Mouse (Mus musculus): Measurements from ENCODE around the gene Ggact.

The Ggact gene

GRCm38 (mm10) chr14:122913657-122914056 is at the start of gene Ggact:
Ggact (minus strand) TSS chr14:122913757.
- DNase-seq (ENCODE audit: extremely low read depth, low read depth), result no peak

DNA sequence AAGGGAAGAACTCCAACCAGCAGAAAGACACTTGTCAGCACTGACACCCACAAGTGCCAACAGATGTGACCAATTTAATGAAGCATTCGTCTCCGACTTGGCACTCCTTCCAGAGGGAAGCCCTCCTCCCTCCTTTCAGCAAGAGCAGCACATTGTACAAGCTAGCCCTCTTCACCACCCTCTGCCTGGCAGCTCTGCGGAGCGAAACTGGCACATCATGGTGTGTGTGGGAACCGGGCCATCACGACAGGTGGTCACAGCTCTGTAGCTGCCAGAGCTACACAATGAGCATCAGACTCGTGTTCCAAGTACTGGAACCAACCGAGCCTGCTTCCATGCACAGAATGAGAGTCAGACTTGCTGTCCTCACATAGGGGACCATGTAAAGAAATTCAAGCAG is 44.4 kb upstream of the Ggact start:
- no peak for DNase-seq (ENCODE audit: extremely low read depth, low read depth)

GRCm38 (mm10) chr14:122953331-122953730 is 39.8 kb upstream of the Ggact start:
- no peak for DNase-seq (ENCODE audit: extremely low read depth, low read depth)

GRCm38 (mm10) chr14:122952556-122952955 is 39.0 kb upstream of the Ggact start:
- no peak for DNase-seq (ENCODE audit: extremely low read depth, low read depth)

DNA sequence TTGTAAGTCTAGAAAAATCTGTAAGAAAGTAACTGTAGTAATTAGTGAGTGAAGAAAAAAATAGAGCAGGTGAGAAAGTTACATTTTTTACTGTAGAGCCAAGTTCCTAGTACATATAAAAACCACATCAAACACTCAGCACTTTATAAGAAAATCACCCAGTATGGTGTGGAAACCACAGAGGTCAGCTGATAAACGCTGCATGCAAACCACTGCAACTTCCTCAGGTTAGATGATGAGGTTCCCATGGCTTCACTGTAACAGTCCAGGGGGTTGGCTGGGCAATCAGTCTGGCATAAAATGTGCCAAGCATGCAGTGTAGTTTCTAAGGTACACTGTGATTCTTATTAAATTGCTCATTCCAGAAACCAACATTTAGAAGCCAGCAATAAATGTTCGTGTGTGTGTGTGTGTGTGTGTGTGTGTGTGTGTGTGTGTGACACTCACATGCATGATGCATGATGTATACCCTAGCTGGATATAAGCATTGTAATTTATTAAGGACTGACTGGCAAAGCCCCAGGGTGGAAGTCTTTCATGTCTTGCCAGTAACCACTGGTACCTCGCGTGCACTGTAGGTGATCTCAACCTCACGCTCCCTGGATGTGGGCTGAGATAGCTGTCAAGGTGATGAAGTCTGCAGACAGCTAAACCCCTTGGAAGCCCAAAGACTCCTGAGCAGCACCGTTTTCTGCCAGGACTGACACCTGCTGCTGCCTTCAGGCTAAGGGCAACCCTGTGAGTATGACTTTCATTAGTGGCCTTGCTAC is 38.3 kb upstream of the Ggact start:
- DNase-seq (ENCODE audit: extremely low read depth, low read depth), result no peak

DNA sequence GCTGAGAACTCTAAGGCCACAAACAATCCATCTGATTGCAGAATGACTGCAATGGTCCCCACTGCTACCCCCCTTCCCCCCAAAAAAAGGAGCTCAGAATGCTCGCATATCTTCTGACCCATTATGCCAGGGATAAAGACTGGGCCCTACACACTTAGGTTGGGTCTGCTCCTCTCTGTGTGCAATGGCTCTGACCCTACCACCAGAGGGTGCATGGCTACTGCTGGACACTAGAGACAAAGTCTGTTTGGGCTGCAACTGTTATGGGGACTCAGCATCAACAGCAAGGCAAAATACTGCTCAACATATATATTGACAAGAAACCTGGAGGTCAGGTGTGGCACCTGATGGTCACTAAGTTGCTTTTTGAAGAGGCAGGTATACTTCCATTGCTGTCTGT is 37.4 kb upstream of the Ggact start:
- no peak for DNase-seq (ENCODE audit: extremely low read depth, low read depth)

GRCm38 (mm10) chr14:122943475-122943853 is 29.9 kb upstream of the Ggact start:
- no peak for DNase-seq (ENCODE audit: extremely low read depth, low read depth)

- no peak for DNase-seq (ENCODE audit: extremely low read depth, low read depth)
Measured at GRCm38 (mm10) chr14:122942757-122943474, 29.4 kb upstream of the Ggact start.

DNA sequence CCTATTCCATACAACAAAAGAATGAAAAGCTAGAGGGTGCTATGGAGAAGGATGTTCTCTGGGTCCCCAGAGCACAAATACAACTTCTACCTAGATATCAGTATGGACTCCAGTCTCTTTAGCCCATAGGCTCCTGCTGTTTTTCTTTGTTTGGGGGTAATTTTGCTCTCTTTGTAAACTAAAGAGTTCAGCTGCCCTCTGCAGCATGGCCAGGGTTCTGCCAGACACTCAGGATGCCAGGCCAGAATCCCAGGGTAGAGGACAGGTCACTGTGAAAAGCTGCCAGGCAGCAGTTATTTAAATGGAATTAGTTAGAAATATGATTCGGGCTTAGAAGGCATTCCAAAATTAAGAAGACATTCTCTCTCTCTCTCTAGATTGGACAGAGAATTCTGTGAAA is 22.9 kb upstream of the Ggact start:
- no peak for DNase-seq (ENCODE audit: extremely low read depth, low read depth)

DNA sequence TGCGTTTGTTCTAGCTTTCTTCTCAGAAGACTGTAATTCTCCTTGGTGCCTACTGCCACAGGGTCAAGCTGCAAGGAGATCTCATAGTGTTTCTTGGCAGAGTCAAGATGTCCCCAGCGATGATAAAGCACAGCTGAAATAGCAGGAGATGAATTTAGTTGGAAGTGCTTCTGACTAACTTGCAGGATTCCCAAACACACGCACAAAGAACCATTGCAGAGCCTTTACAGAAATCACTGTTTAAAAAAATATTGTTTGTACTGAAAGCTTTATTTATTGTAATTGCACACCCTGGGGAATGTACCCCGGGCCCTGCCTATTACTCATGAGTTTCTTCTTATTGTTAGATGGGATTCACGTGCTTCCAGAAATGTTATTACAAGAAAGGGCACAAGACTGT is 6.5 kb upstream of the Ggact start:
- no peak for DNase-seq (ENCODE audit: extremely low read depth, low read depth)

DNA sequence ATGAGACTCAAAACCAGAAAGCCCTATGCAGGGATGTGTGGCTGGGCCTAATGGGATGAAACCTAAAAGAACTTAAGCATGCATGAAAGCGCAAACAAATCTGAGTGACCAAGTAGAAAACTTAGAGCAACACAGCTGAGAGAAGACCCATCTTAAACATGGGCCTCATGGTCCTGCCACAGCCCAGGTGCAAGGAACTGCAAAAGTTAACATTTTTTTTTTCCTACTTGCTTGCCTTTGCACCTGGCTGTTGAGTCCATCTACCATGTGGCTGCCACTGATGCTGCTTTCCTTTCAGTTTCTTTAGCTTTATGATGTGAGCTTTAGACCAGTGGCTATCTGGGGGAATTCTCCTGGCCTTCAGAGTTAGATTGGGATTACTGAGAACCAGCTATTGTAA is 4.1 kb upstream of the Ggact start:
- no peak for DNase-seq (ENCODE audit: extremely low read depth, low read depth)

DNA sequence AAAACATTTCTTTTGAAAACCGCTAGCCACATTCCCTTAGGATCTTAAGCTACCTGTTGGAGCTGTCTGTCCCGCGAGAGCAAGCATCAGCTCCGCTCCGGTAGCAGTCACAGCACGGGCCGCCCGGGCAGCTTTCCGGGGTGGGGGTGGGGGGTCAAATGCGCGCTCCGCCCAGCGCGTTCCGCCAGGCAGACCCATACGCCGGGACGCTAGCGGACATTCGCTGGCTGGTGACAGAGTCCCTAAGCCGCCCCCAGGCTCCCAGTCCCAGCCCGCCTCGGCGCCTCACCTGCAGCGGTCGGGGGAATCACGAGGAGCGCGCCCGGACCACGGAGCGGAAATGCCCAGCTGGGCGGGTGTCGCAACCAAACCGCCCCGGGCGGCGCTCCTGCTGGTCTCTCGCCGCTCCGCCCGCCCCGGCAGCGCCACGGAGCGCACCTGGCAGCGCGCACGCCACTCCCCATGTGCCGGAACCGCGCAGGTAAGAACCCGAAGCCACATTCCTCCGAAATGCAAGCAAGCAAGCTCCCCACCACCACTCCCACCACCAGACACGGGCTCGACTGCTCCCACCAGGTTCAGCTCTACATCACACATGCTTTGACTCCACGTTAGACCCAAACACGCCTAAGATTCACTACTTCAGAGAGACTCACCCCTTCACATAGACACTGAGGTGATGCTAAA is 602 bp downstream of the Ggact start:
- peak; percentile 37 for DNase-seq (ENCODE audit: extremely low read depth, low read depth)

- DNase-seq (ENCODE audit: extremely low read depth, low read depth), result no peak
Measured at GRCm38 (mm10) chr14:122912137-122912536, 1.4 kb downstream of the Ggact start.

- no peak for DNase-seq (ENCODE audit: extremely low read depth, low read depth)
Measured at GRCm38 (mm10) chr14:122911265-122911664, 2.3 kb downstream of the Ggact start.

GRCm38 (mm10) chr14:122909368-122910091 is 4.0 kb downstream of the Ggact start:
- no peak for DNase-seq (ENCODE audit: extremely low read depth, low read depth)

- DNase-seq (ENCODE audit: extremely low read depth, low read depth), result no peak
Measured at GRCm38 (mm10) chr14:122908075-122908474, 5.5 kb downstream of the Ggact start.

DNA sequence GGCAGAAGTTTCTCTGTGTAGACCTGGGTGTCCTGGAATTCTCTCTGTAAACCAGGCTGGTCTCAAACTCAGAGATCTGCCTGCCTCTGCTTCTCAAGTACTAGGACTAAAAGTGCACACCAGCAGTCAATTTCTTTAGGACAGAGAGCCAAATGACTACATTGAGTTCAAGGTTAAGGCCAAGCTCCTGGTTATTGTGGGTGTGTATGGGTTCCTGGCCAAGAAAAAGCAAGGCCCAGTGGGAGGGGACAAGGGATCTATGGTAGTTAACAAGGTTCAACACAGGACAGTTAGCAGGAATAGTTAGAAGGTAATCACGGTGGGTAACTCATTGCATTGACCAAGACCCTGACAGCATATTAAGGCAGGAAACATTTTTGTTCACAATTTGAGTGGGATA is 8.6 kb downstream of the Ggact start:
- no peak for DNase-seq (ENCODE audit: extremely low read depth, low read depth)

DNA sequence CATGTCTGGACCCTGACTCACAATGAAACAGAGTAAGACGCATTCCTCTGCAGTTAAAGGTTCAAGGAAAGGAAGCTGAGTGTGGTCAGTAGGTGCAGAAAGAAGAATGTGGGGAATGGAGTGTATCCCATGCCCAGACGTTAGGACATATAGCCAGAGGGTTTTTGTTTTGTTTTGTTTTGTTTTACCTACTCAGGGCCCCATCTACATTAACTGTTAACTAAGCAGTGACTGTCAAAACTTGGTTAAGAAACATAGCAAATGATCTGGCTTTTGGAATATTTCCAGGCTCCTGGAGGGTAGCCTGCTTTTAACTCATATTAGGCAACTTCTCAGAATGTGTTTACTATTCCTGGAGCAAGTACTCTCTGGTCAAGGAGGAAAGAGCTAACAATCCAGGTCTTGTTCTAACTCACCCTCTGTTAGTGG is 9.6 kb downstream of the Ggact start:
- no peak for DNase-seq (ENCODE audit: extremely low read depth, low read depth)

GRCm38 (mm10) chr14:122902884-122903283 is 10.7 kb downstream of the Ggact start:
- DNase-seq (ENCODE audit: extremely low read depth, low read depth), result no peak

DNA sequence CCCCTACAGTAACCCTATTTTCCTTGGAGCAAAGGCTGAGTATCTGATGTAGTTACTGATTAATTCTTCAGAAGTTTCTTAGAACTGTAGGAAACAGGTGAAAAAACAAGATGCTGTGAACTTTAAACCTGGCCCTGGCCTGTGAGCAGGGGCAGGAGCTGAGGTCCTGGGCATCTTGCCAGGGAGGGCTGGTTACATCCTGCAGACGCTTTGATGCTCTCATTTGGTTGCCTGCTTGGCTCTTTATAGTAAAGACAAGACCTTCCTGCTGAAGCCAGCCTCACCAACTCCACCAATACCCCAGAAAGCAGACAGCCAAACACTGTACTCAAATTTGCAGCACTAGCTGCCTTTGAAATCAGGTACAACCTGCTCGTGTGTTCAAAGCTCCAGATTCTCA is 11.4 kb downstream of the Ggact start:
- no peak for DNase-seq (ENCODE audit: extremely low read depth, low read depth)

DNA sequence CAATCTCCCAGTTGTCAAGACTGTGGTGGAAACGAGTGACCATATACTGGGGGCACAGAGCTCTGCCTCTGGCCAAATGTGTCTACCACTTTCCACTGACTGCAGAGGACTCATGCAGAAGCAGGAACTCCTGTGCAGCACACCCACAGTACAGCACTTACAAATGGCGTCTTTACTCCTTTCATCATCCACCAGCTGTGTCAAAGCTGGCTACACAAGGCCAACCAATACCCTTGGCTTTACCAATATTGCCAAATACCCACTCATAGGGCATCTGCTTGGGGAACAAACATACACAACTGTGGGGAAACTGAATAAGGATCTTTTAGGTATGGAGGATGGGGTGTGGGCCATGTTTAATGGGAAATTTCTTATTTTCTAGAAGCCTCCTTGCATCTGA is 11.8 kb downstream of the Ggact start:
- DNase-seq (ENCODE audit: extremely low read depth, low read depth), result no peak

DNA sequence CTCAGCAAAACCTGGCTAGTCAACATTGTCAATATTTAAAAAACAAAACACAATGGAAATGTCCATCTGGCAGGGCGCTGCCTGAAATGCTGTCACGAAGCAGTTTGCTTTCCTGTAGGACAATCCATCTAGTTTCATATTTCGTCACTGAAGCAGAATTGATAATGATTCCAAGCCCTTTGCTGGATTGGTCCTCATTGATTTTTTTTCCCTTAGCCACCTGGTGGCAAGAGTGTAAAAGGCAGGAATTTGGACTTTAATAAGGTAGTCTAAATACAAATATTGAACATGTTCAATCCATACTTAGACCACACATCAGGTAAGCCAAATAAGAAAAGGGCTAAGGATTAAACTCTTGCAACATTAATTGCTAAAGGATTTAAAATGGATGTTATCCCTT is 12.4 kb downstream of the Ggact start:
- DNase-seq (ENCODE audit: extremely low read depth, low read depth), result no peak

Measured in MEL-GATA-1-ER (cell line).